Mouse (Mus musculus) stomach, embryonic 14.5 days (tissue): ENCODE measurements around the gene Tet1. TPM values are rescaled to one million over a fixed set of nuclear protein-coding genes. Genes with fewer than 3 reads are reported as not detected.
"Not testable (repeated sequence)": the region's sequence is repeated elsewhere in the genome, so short reads cannot be mapped to it uniquely, and the experiment has no call there.

Experiments
- ATAC-seq: fragments of 200-750 bp; cut with Nextera tagmentation; 2 replicates; pipeline ENCODE4 v1.8.0; 2017; ENCODE audit warnings: low read depth, moderate TSS enrichment; ENCODE audit not compliant: insufficient number of reproducible peaks, insufficient read depth, low FRiP score
- H3K27ac ChIP-seq: fragments of 300-500 bp; sonication (generic); 2 replicates; pipeline ENCODE4 v1.5.1; 2014; ENCODE audit warnings: mild to moderate bottlenecking, low read length, moderate library complexity, mixed read lengths
- H3K27me3 ChIP-seq: fragments of 300-500 bp; sonication (generic); 2 replicates; pipeline ENCODE4 v1.6.1; 2014; ENCODE audit warnings: low read length, control low read depth, mixed read lengths; ENCODE audit not compliant: control insufficient read depth, insufficient read depth
- H3K36me3 ChIP-seq: fragments of 300-500 bp; sonication (generic); 2 replicates; pipeline ENCODE4 v1.6.1; 2014; ENCODE audit warnings: mild to moderate bottlenecking, control low read depth, low read length, moderate library complexity, mixed read lengths; ENCODE audit not compliant: control insufficient read depth, insufficient read depth
- H3K4me1 ChIP-seq: fragments of 300-500 bp; sonication (generic); 2 replicates; pipeline ENCODE4 v1.6.1; 2014; ENCODE audit warnings: low read length, control low read depth, mixed read lengths; ENCODE audit not compliant: control insufficient read depth, insufficient read depth
- H3K4me2 ChIP-seq: fragments of 300-500 bp; sonication (generic); replicated peaks from 2 replicates; pipeline ENCODE4 v1.6.1; 2014; ENCODE audit warnings: low read depth, low read length, control low read depth
- H3K4me3 ChIP-seq: fragments of 300-500 bp; sonication (generic); 2 replicates; pipeline ENCODE4 v1.5.1; 2014; ENCODE audit warnings: low read depth, low read length, control low read depth
- H3K9ac ChIP-seq: fragments of 300-500 bp; sonication (generic); replicated peaks from 2 replicates; pipeline ENCODE4 v1.6.1; 2014; ENCODE audit warnings: low read depth, mild to moderate bottlenecking, control low read depth, low read length, moderate library complexity, mixed read lengths
- H3K9me3 ChIP-seq: fragments of 300-500 bp; sonication (generic); 2 replicates; pipeline ENCODE4 v1.6.1; 2016; ENCODE audit warnings: low read depth, low read length, control low read depth; ENCODE audit not compliant: control insufficient read depth
- WGBS: fragments of 180-500 bp; shearing (Covaris S2); extraction: QIAGEN DNeasy Blood & Tissue Kit; methylation state at CpG from one replicate; pipeline ENCODE4 v1.1.7; 2014; 5-methylcytosine and 5-hydroxymethylcytosine counted together
- polyA plus RNA-seq: library from polyadenylated mRNA; unstranded; fragments of >200 nt; fragmentation: Nextera tagmentation; extraction: Ambion mirVana; gene quantifications from 2 replicates; pipeline ENCODE4 v1.2.1, GENCODE M21; 2014

Gene Tet1
- polyA plus RNA-seq, 1 experiment from 2014 or later: 33.3 TPM

DNA sequence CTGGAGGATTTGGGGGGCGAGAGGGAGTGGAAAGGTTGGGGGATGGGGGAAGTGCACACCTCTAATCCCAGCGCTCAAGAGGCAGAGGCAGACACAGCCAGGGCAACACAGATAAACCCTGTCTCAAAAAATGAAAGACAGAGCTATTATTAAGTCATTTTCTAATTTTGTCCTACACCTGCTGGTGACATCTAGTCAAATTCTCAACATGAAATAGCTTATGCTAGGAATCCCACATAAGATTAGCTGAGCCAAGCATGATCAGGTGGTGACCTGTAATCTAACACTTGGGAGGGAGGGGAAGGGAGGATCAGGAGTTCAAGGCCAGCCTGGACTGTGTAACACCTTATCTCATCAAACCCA, 115.7 kb downstream of the Tet1 start:
- 38% methylated on average over 2 of the region's 2 CpGs for WGBS
- peak overlapping the region; percentile 47 for H3K4me2 ChIP-seq
- H3K36me3 ChIP-seq: peaks cover 23% of the 10 kb centered on the region
- H3K4me1 ChIP-seq: peaks cover 4% of the 10 kb centered on the region; the same call in 1 of the 2 replicates
- 0 out of 2 replicates have a peak overlapping the region, but pooled peaks have one; percentile 29 for H3K9ac ChIP-seq
- no peaks in the 10 kb centered on the region for H3K27me3 ChIP-seq
- H3K9me3 ChIP-seq: no peaks in the 10 kb centered on the region
- H3K27ac ChIP-seq: peak overlapping the region; percentile 94
- ATAC-seq: no peak
- peak overlapping the region; percentile 96 for H3K4me3 ChIP-seq

DNA sequence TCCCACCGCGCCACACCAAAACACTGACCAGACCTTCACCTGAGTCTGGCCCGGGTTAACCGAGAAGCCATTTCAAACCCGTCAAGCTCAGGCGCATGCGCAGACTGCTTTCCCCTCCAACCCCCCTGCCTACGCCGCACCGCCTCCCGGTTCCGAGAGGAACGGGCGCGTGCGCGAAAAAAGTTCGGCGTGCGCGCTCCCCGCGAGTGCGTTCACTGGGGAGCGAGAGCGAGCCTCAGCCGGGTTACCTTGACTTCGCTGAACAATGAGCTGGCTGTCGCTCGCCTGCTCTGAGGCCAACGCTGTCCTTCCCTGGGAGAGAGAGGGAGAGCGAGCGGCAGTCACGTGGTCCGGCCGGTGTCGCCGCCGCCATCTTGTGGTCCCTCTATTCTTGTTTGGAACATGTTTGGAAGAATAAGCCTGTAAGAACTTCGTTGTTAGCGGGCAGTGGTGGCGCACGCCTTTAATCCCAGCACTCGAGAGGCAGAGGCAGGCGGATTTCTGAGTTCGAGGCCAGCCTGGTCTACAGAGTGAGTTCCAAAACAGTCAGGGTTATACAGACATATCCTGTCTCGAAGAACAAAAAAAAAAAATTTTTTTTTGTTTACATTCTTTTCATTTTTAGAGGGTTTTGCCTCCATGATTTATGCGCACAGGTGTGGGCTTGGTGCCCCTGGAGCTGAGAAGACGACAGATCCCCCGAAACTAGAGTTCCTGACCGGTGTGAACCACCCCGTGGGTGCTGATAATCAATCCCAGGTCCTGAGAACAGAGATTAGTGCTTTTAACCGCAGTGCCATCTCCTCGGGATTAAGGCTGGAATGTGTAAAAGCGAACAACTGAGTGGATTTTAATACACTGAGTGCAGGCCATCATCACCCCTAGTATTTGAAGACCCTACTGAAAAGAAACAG, 116.4 kb downstream of the Tet1 start, which contains the start of gene Ccar1:
Gene Ccar1, minus strand, starts transcription at position 110 of the 914 bp plus-strand sequence.
- ATAC-seq: peak; percentile 98
- Histone ChIP-seq H3K4me1 (peaks cover 4% of the 10 kb centered on the region; the same call in 1 of the 2 replicates), H3K9me3 (no peaks in the 10 kb centered on the region), H3K27ac (peak within 1 kb of the TSS; percentile 94), H3K27me3 (no peaks in the 10 kb centered on the region), H3K36me3 (peaks cover 29% of the 10 kb centered on the region), H3K9ac (peak within 1 kb of the TSS; percentile 96), H3K4me2 (peak within 1 kb of the TSS; percentile 56), H3K4me3 (peak within 1 kb of the TSS; percentile 96)
- 1% methylated on average over 55 of the region's 55 CpGs for WGBS

DNA sequence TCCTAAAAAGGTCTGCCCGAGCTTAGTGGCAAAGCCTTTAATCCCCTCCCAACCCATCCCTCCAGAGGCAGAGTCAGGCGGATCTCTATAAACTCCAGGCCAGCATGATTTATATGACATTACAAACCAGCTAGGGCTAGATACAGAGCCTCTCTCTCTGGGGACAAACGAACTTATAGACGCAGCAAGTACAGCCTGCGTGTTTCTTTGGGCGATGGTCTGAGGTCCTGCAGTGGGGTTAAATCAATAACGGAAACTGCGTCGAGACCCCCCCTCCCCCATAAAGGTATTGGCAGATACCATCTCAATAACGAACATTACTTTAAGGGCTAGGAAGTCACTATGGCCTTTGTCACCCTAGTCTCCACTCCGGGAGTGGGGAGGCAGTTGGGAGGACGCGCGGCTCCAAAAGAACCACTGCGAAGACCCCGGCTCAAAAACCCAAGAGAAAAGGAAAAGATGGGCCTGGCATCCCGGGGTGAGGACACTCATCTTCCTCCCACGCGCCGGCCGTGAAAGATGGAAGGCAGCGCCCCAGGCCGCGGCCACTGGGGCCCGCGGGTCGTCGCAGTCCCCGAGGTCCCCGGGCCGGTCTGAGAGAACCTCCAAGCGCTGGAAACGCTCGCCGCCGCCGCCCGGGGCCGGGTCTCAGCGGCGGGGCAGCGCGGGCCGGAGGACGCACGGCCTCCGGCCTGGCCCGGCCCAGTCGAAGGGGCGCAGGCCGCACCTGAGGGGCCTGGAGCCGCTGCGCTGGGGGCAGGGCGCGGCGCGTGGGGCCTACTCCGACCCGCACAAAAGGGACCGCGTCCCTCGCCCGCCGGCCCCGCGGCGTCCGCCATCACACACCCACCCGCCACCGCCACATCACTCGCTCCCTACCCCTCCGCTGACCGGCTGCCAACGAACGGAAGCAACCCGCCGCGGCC, 117.3 kb downstream of the Tet1 start:
- Histone ChIP-seq H3K4me3 (peak overlapping the region; percentile 96), H3K9me3 (no peaks in the 10 kb centered on the region), H3K27me3 (no peaks in the 10 kb centered on the region), H3K36me3 (peaks cover 38% of the 10 kb centered on the region), H3K27ac (peak overlapping the region; percentile 94), H3K9ac (peak overlapping the region; percentile 96), H3K4me2 (peak overlapping the region; percentile 56), H3K4me1 (peaks cover 4% of the 10 kb centered on the region; the same call in 1 of the 2 replicates)
- WGBS: 1% methylated on average over 67 of the region's 78 CpGs
- ATAC-seq: peak; percentile 79

DNA sequence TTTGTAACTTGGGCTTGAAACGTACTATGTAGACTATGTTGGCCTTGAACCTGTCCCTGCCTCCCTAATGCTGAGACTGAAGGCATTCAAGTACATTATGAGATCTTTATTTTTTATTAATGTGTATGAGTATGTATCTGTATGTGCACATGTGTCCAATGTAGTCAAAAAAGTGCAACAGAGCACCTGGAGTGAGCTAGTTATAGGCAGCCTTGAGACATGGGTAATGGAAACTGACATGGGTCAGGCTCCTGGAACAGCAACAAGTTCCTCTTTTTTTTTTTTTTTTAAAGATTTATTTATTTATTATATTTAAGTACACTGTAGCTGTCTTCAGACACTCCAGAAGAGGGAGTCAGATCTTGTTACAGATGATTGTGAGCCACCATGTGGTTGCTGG, 127.0 kb downstream of the Tet1 start:
- peaks cover 86% of the 10 kb centered on the region for H3K36me3 ChIP-seq
- H3K27ac ChIP-seq, H3K4me1 ChIP-seq, H3K27me3 ChIP-seq, H3K9me3 ChIP-seq, ATAC-seq, H3K9ac ChIP-seq, H3K4me3 ChIP-seq, H3K4me2 ChIP-seq: not testable (repeated sequence)
- WGBS: 80% methylated on average over 1 of the region's 1 CpGs

Other genes with a start within 250 kb of the Tet1 start
- 1.3 and 1.5 TPM in 2 replicates for gene Stox1, start 182.9 kb downstream of the Tet1 start, polyA plus RNA-seq
- gene Ccar1, start 116.7 kb downstream of the Tet1 start, polyA plus RNA-seq: 141 and 144 TPM in 2 replicates
- gene Slc25a16, start 11.6 kb upstream of the Tet1 start, polyA plus RNA-seq: 15.3 and 17.5 TPM in 2 replicates
- 15.7 and 15.9 TPM in 2 replicates for gene Dna2, start 38.0 kb upstream of the Tet1 start, polyA plus RNA-seq
- 28.0 and 32.4 TPM in 2 replicates for gene Rufy2, start 71.2 kb upstream of the Tet1 start, polyA plus RNA-seq
- 75.0 and 75.8 TPM in 2 replicates for gene Hnrnph3, start 115.2 kb upstream of the Tet1 start, polyA plus RNA-seq
- 1.6 and 2.1 TPM in 2 replicates for gene Pbld2, start 115.3 kb upstream of the Tet1 start, polyA plus RNA-seq
- 1.2 and 1.5 TPM in 2 replicates for gene Pbld1, start 151.2 kb upstream of the Tet1 start, polyA plus RNA-seq
- not detected in 2 replicates for gene Atoh7, start 190.7 kb upstream of the Tet1 start, polyA plus RNA-seq